In genomic region chr7:67503281-67504010, GRCm38 (mm10) we compare ENCODE assay signal across 11 mouse cellular contexts.
DNase-seq lines count a peak whose midpoint lies in the region; ATAC-seq and TF ChIP-seq lines count a peak whose summit lies in the region.
"Had no signal": no experiment of that assay in that cellular context is flagged by ENCODE, and none has a peak within 500 bp of the region (broad histone marks: within the 10 kb centered on the region; RNA-seq: fewer than 3 reads in every experiment).

No protein-coding gene starts in this region.

- H3K9me3 ChIP-seq in lung, embryonic 16.5 days (ENCODE audit: control insufficient read depth, low read length), result no peaks in the 10 kb centered on the region

- H3K4me3 ChIP-seq in gastrocnemius, adult 2 months, result no peak overlapping the region
- no peak overlapping the region for H3K4me3 ChIP-seq in lung, embryonic 16.5 days (ENCODE audit: low read length)

- ATAC-seq in lung, embryonic 16.5 days (ENCODE audit: low read depth), result 0 out of 2 replicates have a peak, but pooled peaks have one; percentile 49

- H3K36me3 ChIP-seq in lung, embryonic 16.5 days (ENCODE audit: control insufficient read depth, insufficient read depth, low read length), result no peaks in the 10 kb centered on the region

- TF ChIP-seq CTCF in gastrocnemius, adult 2 months (IDR thresholded peaks at IDR 0.05), result no peak

- H3K4me2 ChIP-seq in lung, embryonic 16.5 days (ENCODE audit: low read depth, low read length), result no peak overlapping the region

- peak overlapping the region; percentile 49 for H3K27ac ChIP-seq in gastrocnemius, adult 2 months
- no peak overlapping the region for H3K27ac ChIP-seq in lung, embryonic 16.5 days (ENCODE audit: low read length)

- H3K9ac ChIP-seq in lung, embryonic 16.5 days (ENCODE audit: low read length), result no peak overlapping the region

- no peaks in the 10 kb centered on the region for H3K27me3 ChIP-seq in lung, embryonic 16.5 days (ENCODE audit: control insufficient read depth, insufficient read depth, low read depth, low read length)

- peak; percentile 54 for DNase-seq in gastrocnemius, adult 2 months
- no peak for DNase-seq in gastrocnemius, postnatal 4 days (ENCODE audit: low spot score in 2 of 2)
- DNase-seq in lung, postnatal 10 days, result no peak
- DNase-seq in induced T-regulatory cell, adult 2 months (ENCODE audit: low read depth), result peak; percentile 8
- DNase-seq in thymus, postnatal 0 days (ENCODE audit: low spot score), result peak; percentile 79
- no peak for DNase-seq in ovary, postnatal 14 days (ENCODE audit: low spot score)
- no peak for DNase-seq in ovary, adult 18-20 months (ENCODE audit: low spot score)
- DNase-seq: adrenal gland, adult 2 months; heart, postnatal 14 days; lung, postnatal 4 days had no signal

- no peaks in the 10 kb centered on the region for H3K4me1 ChIP-seq in lung, embryonic 16.5 days (replicated peaks; ENCODE audit: control insufficient read depth, insufficient read depth, low read length)

- intact Hi-C loops in gastrocnemius, adult 2 months (cut with DNase I), result loop anchor here (5.0 kb wide), 2 partner anchors 131 to 261 kb away; partner anchors contain the start of gene Mef2a

- 47% methylated on average over 7 of the region's 7 CpGs for WGBS in lung, embryonic 16.5 days

Comparison
In these comparisons a context has a peak if more than half of its experiments do, and no peak if none do; other contexts are left out.
1. DNase-seq: peak in gastrocnemius, adult 2 months (single experiment), induced T-regulatory cell, adult 2 months (single experiment) and thymus, postnatal 0 days (single experiment); none in gastrocnemius, postnatal 4 days (0 of 2), lung, postnatal 10 days (single experiment), ovary, postnatal 14 days (single experiment) and ovary, adult 18-20 months (single experiment).